Mouse (Mus musculus) ES-Bruce4 (cell line): ENCODE measurements at regions not wholly inside any gene's neighbourhood (a gene's known extent, or its start where the extent isn't known, plus 50 kb on each side); places are given as distances from the start of the nearest gene placed in this dataset.

ENCODE experiments used
- CTCF ChIP-seq: IDR thresholded peaks from one replicate; pipeline ENCODE4 v1.8.1; 2011; ENCODE audit warnings: low read depth, low read length
- POLR2A ChIP-seq: IDR thresholded peaks from one replicate; pipeline ENCODE4 v1.8.1; 2011; ENCODE audit warnings: low read length; ENCODE audit not compliant: insufficient read depth

DNA sequence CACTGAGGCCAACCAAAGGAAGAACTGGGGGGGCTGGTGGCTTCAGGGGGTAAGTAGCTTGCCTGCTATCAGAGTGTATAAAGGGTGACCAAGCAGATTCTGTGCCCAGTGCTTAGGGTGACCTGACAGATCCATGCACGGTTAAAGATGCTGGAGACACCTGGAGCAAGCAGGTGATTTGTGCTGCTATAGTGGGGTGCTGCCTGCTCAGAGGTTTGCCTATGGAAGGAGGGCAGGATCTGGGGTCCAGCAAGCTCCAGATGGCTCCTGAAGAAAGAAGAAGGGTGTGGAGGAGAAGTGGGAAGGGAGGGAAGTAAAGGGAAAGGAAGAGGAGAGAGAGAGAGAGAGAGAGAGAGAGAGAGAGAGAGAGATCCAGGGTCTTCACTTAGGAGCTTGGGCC, 137.8 kb downstream of the Chst1 start:
- TF ChIP-seq POLR2A (no peak), CTCF (no peak)
